Mouse (Mus musculus) T-helper 17 cell (primary cell): Measurements from ENCODE around the gene Ddx41.
"Not testable (repeated sequence)": the region's sequence is repeated elsewhere in the genome, so short reads cannot be mapped to it uniquely, and the experiment has no call there.

ENCODE experiments used
- in situ Hi-C, 2 experiments: fragments of 300-600 bp; cut with MboI, MseI; formaldehyde crosslinking; loops; 1 replicate in 1 of 2; 2 replicates in 1 of 2; pipeline ENCODE4 v1.15.1; 2025; ENCODE audit warnings: high pct_unique_total_duplicates in 2 of 2

Gene Ddx41

GRCm38 (mm10) chr13:55536194-55537175 lies at the start of gene Ddx41:
Ddx41 (minus strand) TSS chr13:55536658.
- in situ Hi-C loops: no loop called here

GRCm38 (mm10) chr13:55578086-55578485 lies 41.6 kb upstream of the Ddx41 start:
- in situ Hi-C loops: no loop called here

GRCm38 (mm10) chr13:55576872-55577271 lies 40.4 kb upstream of the Ddx41 start:
- in situ Hi-C loops: not testable (repeated sequence)

GRCm38 (mm10) chr13:55575932-55576331 lies 39.5 kb upstream of the Ddx41 start:
- in situ Hi-C loops: no loop called here

GRCm38 (mm10) chr13:55574321-55574720 lies 37.9 kb upstream of the Ddx41 start:
- in situ Hi-C loops: no loop called here

GRCm38 (mm10) chr13:55573432-55573831 lies 37.0 kb upstream of the Ddx41 start, which contains the start of gene Tmed9:
Tmed9 (plus strand) TSS chr13:55573732.
- in situ Hi-C loops: no loop called here

- in situ Hi-C loops: no loop called here
Observed at GRCm38 (mm10) chr13:55571977-55572376, 35.5 kb upstream of the Ddx41 start.

- in situ Hi-C loops: no loop called here
Observed at GRCm38 (mm10) chr13:55571027-55571751, 34.7 kb upstream of the Ddx41 start, which contains the start of gene Fam193b. Fam193b (minus strand) TSS chr13:55571120.

GRCm38 (mm10) chr13:55570286-55570973 lies 34.0 kb upstream of the Ddx41 start:
- in situ Hi-C loops: no loop called here

GRCm38 (mm10) chr13:55569726-55570285 lies 33.3 kb upstream of the Ddx41 start:
- in situ Hi-C loops: no loop called here

- in situ Hi-C loops: not testable (repeated sequence)
Observed at GRCm38 (mm10) chr13:55568524-55568923, 32.1 kb upstream of the Ddx41 start.

GRCm38 (mm10) chr13:55567949-55568348 lies 31.5 kb upstream of the Ddx41 start:
- in situ Hi-C loops: no loop called here

- in situ Hi-C loops: no loop called here
Observed at GRCm38 (mm10) chr13:55567001-55567400, 30.5 kb upstream of the Ddx41 start.

- in situ Hi-C loops: no loop called here
Observed at GRCm38 (mm10) chr13:55563266-55563879, 26.9 kb upstream of the Ddx41 start.

GRCm38 (mm10) chr13:55557499-55557898 lies 21.0 kb upstream of the Ddx41 start:
- in situ Hi-C loops: no loop called here

GRCm38 (mm10) chr13:55555921-55556320 lies 19.5 kb upstream of the Ddx41 start:
- in situ Hi-C loops: no loop called here

GRCm38 (mm10) chr13:55549061-55549460 lies 12.6 kb upstream of the Ddx41 start:
- in situ Hi-C loops: loop anchor here in 1 of 2 experiments (10.0 kb wide), 1 partner anchor 894 kb away; no protein-coding TSS in a partner anchor

- in situ Hi-C loops: loop anchor here in 1 of 2 experiments (10.0 kb wide), 1 partner anchor 894 kb away; no protein-coding TSS in a partner anchor
Observed at GRCm38 (mm10) chr13:55548426-55548825, 12.0 kb upstream of the Ddx41 start.

GRCm38 (mm10) chr13:55547916-55548315 lies 11.5 kb upstream of the Ddx41 start:
- in situ Hi-C loops: loop anchor here in 1 of 2 experiments (10.0 kb wide), 1 partner anchor 893 kb away; no protein-coding TSS in a partner anchor

GRCm38 (mm10) chr13:55544792-55545191 lies 8.3 kb upstream of the Ddx41 start:
- in situ Hi-C loops: loop anchor here in 1 of 2 experiments (10.0 kb wide), 1 partner anchor 890 kb away; no protein-coding TSS in a partner anchor
